Mouse (Mus musculus) 3T3-L1 (cell line): ENCODE data around the gene Pi4ka.

ENCODE experiments used
- DNase-seq: peaks from one replicate; pipeline ENCODE4 v3.0.0-alpha.2; 2015; ENCODE audit warnings: low read depth, low spot score

Gene Pi4ka

GRCm38 (mm10) chr16:17405736-17406443 lies at the start of gene Pi4ka, which contains the start of gene Snap29:
Gene Pi4ka (minus strand): TSS chr16:17406314.
Gene Snap29 (plus strand): TSS chr16:17405986.
- DNase-seq = peak; percentile 99

- DNase-seq = peak; percentile 54
These were observed 46.2 kb upstream of the Pi4ka start for GRCm38 (mm10) chr16:17452373-17452715.

GRCm38 (mm10) chr16:17451541-17452372 lies 45.6 kb upstream of the Pi4ka start, which contains the start of gene Crkl:
Gene Crkl (plus strand): TSS chr16:17451987.
- peak; percentile 99 for DNase-seq

GRCm38 (mm10) chr16:17432576-17432975 lies 26.5 kb upstream of the Pi4ka start:
- DNase-seq = peak; percentile 76

GRCm38 (mm10) chr16:17423021-17423420 lies 16.9 kb upstream of the Pi4ka start:
- DNase-seq = no peak

GRCm38 (mm10) chr16:17410209-17410608 lies 4.1 kb upstream of the Pi4ka start:
- peak; percentile 56 for DNase-seq

GRCm38 (mm10) chr16:17409046-17409445 lies 2.9 kb upstream of the Pi4ka start:
- DNase-seq = no peak

GRCm38 (mm10) chr16:17406512-17407231 lies 558 bp upstream of the Pi4ka start:
- DNase-seq = peak; percentile 27

GRCm38 (mm10) chr16:17405271-17405696 lies 830 bp downstream of the Pi4ka start:
- DNase-seq = peak; percentile 80

- peak; percentile 81 for DNase-seq
These were observed 3.3 kb downstream of the Pi4ka start for GRCm38 (mm10) chr16:17402855-17403254.

- no peak for DNase-seq
These were observed 13.3 kb downstream of the Pi4ka start for GRCm38 (mm10) chr16:17392784-17393183.

- no peak for DNase-seq
These were observed 22.4 kb downstream of the Pi4ka start for GRCm38 (mm10) chr16:17383594-17384326.

- DNase-seq = no peak
These were observed 23.8 kb downstream of the Pi4ka start for GRCm38 (mm10) chr16:17382306-17382705.

GRCm38 (mm10) chr16:17358787-17359186 lies 47.3 kb downstream of the Pi4ka start:
- DNase-seq = no peak

- no peak for DNase-seq
These were observed 50.1 kb downstream of the Pi4ka start for GRCm38 (mm10) chr16:17356031-17356430.

- DNase-seq = no peak
These were observed 59.3 kb downstream of the Pi4ka start for GRCm38 (mm10) chr16:17346766-17347165.

- DNase-seq = no peak
These were observed 60.3 kb downstream of the Pi4ka start for GRCm38 (mm10) chr16:17345813-17346155.

- DNase-seq = no peak
These were observed 60.8 kb downstream of the Pi4ka start for GRCm38 (mm10) chr16:17345141-17345812.

GRCm38 (mm10) chr16:17341847-17342246 lies 64.3 kb downstream of the Pi4ka start:
- DNase-seq = no peak

GRCm38 (mm10) chr16:17340705-17341104 lies 65.4 kb downstream of the Pi4ka start:
- no peak for DNase-seq

- no peak for DNase-seq
These were observed 66.4 kb downstream of the Pi4ka start for GRCm38 (mm10) chr16:17339701-17340100.
